Mouse (Mus musculus) T-helper 17 cell (primary cell): ENCODE data around the gene Set.

Source experiments
- in situ Hi-C, 2 experiments: fragments of 300-600 bp; cut with MboI, MseI; formaldehyde crosslinking; loops; 1 replicate in 1 of 2; 2 replicates in 1 of 2; pipeline ENCODE4 v1.15.1; 2025; ENCODE audit warnings: high pct_unique_total_duplicates in 2 of 2

Gene Set

GRCm38 (mm10) chr2:30058418-30058817 lies 1.2 kb downstream of the Set start:
- in situ Hi-C loops, result no loop called here

- in situ Hi-C loops, result loop anchor here in 1 of 2 experiments (10.0 kb wide), 1 partner anchor 763 kb away; no protein-coding TSS in a partner anchor
Measured at GRCm38 (mm10) chr2:30061215-30062166, 4.3 kb downstream of the Set start.

DNA sequence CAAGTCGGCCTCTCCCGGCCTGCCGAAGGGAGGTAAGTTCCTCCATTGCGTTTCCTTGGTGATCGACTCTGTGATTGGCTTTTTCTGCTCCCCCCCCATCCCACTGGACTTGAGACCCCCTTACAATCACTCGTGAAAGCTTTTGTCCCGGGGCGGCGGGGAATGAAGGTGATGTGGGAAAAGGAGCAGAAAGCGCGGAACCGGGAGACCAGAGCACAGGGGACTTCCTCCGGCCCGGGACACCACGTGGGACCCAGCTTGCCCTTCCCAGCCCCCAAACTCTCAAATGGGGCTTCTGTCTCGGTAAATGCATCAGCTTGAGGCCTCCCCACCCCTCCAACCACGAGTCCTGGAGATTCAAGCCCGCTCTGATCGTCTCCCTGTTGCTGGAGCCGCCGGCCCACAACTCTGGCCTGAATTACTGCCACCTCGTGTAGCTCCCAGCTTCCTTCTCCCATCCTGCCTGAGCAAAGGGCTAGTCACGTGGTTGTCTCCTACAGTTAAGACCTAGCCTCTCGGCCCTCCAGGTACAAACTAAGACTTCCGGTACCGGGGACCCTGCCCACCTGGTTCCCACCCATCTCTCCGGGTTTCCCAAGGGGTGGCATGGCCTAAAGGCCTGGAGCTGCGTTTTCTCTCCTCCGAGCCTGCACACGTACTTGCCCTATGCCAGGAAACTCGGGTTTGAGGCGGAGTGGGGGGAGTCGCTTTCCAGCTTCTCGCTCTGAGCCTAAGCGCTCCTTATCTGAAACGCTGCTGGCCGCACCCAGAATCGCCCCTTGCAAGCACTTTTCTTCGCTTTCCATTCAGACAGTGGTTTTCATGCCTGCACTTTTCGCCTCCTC lies 5.3 kb downstream of the Set start:
- in situ Hi-C loops, result loop anchor here in 1 of 2 experiments (10.0 kb wide), 1 partner anchor 762 kb away; no protein-coding TSS in a partner anchor

DNA sequence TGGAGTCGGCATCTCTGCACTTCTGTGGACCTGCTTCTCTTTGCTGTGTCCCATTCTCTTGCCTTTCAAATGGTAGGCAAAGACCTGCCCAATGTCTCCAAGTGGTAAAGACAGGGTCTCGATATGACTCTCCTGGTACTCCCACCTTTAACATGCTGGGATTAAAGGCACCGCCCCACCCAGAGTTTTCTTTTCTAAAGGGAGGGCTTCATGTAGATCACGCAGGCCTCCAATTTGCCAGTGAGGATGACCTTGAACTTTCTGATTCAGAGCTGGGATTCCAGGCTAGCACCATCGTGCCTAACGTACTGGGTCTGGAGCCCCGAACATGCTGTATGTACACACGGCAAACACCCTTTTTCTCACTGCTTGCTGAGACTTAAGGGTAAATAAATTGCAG lies 6.1 kb downstream of the Set start:
- in situ Hi-C loops, result loop anchor here in 1 of 2 experiments (10.0 kb wide), 1 partner anchor 762 kb away; no protein-coding TSS in a partner anchor

GRCm38 (mm10) chr2:30063791-30064190 lies 6.6 kb downstream of the Set start:
- in situ Hi-C loops, result loop anchor here in 1 of 2 experiments (10.0 kb wide), 1 partner anchor 761 kb away; no protein-coding TSS in a partner anchor

DNA sequence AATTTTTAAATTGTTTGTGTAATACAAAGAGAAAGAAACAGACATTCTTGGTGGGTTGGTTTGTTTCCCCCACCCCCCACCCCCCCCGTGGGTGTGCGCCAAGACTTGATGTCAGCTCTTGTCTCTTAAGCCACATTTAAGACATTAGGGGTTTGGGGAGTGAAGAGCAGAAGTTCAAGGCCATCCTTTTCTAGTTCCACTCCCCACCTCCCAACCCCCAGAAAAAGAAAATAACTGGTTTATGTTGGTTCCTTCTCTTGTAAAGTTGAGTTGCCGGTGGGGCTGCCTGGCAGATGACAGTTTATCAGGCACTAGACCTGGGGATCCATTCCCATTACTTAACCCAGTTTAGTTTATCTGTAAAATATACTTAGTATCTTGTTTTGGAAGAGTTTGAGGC lies 7.1 kb downstream of the Set start:
- in situ Hi-C loops, result loop anchor here in 1 of 2 experiments (10.0 kb wide), 1 partner anchor 761 kb away; no protein-coding TSS in a partner anchor

GRCm38 (mm10) chr2:30066046-30066901 lies 9.1 kb downstream of the Set start:
- in situ Hi-C loops, result loop anchor here in 1 of 2 experiments (10.0 kb wide), 1 partner anchor 759 kb away; no protein-coding TSS in a partner anchor

GRCm38 (mm10) chr2:30067031-30067888 lies 10.1 kb downstream of the Set start:
- in situ Hi-C loops, result loop anchor here in 1 of 2 experiments (10.0 kb wide), 1 partner anchor 758 kb away; no protein-coding TSS in a partner anchor

DNA sequence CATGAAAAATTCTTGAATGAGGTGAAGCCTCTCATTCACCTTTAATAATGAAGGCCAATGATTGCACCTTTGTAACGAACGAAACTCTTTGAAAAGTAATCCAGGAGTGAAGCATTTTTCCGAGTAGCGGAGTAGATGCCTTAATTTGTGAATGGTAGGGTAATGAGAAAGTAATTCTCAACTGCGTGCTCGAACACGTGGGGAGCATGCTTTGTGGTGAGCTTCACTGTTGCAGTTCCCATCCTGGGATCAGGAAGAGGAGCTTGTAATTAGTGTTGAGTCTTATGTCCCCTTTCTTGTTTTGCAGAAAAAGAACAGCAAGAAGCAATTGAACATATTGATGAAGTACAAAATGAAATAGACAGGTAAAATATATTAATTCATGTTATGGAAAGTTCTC lies 10.8 kb downstream of the Set start:
- in situ Hi-C loops, result loop anchor here in 1 of 2 experiments (10.0 kb wide), 1 partner anchor 757 kb away; no protein-coding TSS in a partner anchor

- in situ Hi-C loops, result no loop called here
Measured at GRCm38 (mm10) chr2:30072875-30073274, 15.7 kb downstream of the Set start.

GRCm38 (mm10) chr2:30073285-30073684 lies 16.1 kb downstream of the Set start:
- in situ Hi-C loops, result no loop called here

GRCm38 (mm10) chr2:30075625-30076024 lies 18.4 kb downstream of the Set start:
- in situ Hi-C loops, result no loop called here

- in situ Hi-C loops, result no loop called here
Measured at GRCm38 (mm10) chr2:30076439-30076838, 19.3 kb downstream of the Set start.

- in situ Hi-C loops, result no loop called here
Measured at GRCm38 (mm10) chr2:30076959-30077358, 19.8 kb downstream of the Set start.

GRCm38 (mm10) chr2:30077502-30078348 lies 20.5 kb downstream of the Set start, which contains the start of gene Pkn3:
Gene Pkn3, plus strand, starts transcription at chr2:30077684.
- in situ Hi-C loops, result no loop called here

GRCm38 (mm10) chr2:30078349-30078712 lies 21.2 kb downstream of the Set start:
- in situ Hi-C loops, result no loop called here

- in situ Hi-C loops, result no loop called here
Measured at GRCm38 (mm10) chr2:30078760-30079159, 21.6 kb downstream of the Set start.

DNA sequence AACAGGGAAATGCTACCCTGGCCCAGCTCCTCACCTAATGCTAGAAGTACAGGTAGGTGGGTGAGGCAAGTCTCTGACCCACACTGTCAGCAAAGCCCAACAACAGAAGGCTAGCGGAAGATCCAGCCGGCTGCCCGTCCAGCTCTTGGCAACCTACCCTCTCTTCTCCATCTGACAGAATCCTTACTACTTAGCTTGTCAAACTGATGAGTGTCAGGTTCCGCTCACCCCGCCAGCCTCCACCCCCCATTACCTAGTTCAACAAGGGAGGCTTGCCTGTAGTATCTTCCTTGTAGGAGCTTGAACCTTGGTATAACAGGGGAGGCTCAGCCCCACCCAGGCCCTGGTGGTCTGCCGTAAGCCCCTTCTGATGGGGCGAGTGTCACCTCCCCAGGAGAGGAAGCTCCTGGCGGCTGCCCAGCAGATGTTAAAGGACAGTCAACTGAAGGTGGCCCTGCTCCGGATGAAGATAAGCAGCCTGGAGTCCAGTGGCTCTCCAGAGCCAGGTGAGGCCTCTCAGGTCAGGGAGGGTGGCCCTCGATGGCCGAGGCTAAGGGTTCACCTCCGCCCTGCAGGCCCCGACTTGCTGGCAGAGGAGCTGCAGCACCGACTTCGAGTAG lies 23.1 kb downstream of the Set start:
- in situ Hi-C loops, result loop anchor here in 1 of 2 experiments (10.0 kb wide), 1 partner anchor 455 kb away; no protein-coding TSS in a partner anchor
